Mouse (Mus musculus): ENCODE measurements around the gene Axdnd1.

- TF ChIP-seq CTCF (IDR thresholded peaks at IDR 0.05; ENCODE audit: insufficient read depth, low read length) (peak; percentile 39; the same call in 1 of the 2 replicates), POLR2A (IDR thresholded peaks at IDR 0.05; ENCODE audit: borderline replicate concordance, extremely low read depth, low read depth, low read length) (no peak)
These were observed 2.8 kb downstream of the Axdnd1 start for GRCm38 (mm10) chr1:156418170-156418569.
